Comparison of ENCODE assay signal across 10 mouse cellular contexts in genomic region chr8:11628506-11629132, GRCm38 (mm10). TPM values are rescaled to one million over a fixed set of nuclear protein-coding genes. Genes with fewer than 3 reads are reported as not detected.
DNase-seq lines count a peak whose midpoint lies in the region; ATAC-seq and TF ChIP-seq lines count a peak whose summit lies in the region.
"Had no signal": no experiment of that assay in that cellular context is flagged by ENCODE, and none has a peak within 500 bp of the region (broad histone marks: within the 10 kb centered on the region; RNA-seq: fewer than 3 reads in every experiment).

No protein-coding gene starts in this region.

- no peaks in the 10 kb centered on the region for H3K27me3 ChIP-seq in E14TG2a.4 (ENCODE audit: insufficient read depth, low read length)
- no peaks in the 10 kb centered on the region for H3K27me3 ChIP-seq in midbrain, embryonic 13.5 days
- H3K27me3 ChIP-seq in forebrain, embryonic 13.5 days = no peaks in the 10 kb centered on the region

- no peak for TF ChIP-seq CTCF in E14TG2a.4 (conservative IDR thresholded peaks at IDR 0.05; ENCODE audit: low read length)

- H3K4me2 ChIP-seq in midbrain, embryonic 13.5 days (replicated peaks) = no peak overlapping the region
- H3K4me2 ChIP-seq in forebrain, embryonic 13.5 days = no peak overlapping the region

- 91% methylated on average over 7 of the region's 7 CpGs for WGBS in midbrain, embryonic 13.5 days
- 87% methylated on average over 7 of the region's 7 CpGs for WGBS in forebrain, embryonic 13.5 days

- no peak overlapping the region for H3K27ac ChIP-seq in midbrain, embryonic 13.5 days
- no peak overlapping the region for H3K27ac ChIP-seq in forebrain, embryonic 13.5 days

- peaks cover 87% of the 10 kb centered on the region for H3K4me1 ChIP-seq in E14TG2a.4 (replicated peaks; ENCODE audit: low read depth, low read length)
- H3K4me1 ChIP-seq in midbrain, embryonic 13.5 days (replicated peaks) = peaks cover 13% of the 10 kb centered on the region
- peaks cover 21% of the 10 kb centered on the region for H3K4me1 ChIP-seq in forebrain, embryonic 13.5 days

- intact Hi-C loops in left cerebral cortex, postnatal 4 days (cut with DNase I) = no loop called here

- H3K9me3 ChIP-seq in E14TG2a.4 (ENCODE audit: low read length) = no peaks in the 10 kb centered on the region
- H3K9me3 ChIP-seq in midbrain, embryonic 13.5 days = no peaks in the 10 kb centered on the region
- no peaks in the 10 kb centered on the region for H3K9me3 ChIP-seq in forebrain, embryonic 13.5 days (replicated peaks)

- no peak for ATAC-seq in midbrain, embryonic 13.5 days
- no peak for ATAC-seq in forebrain, embryonic 13.5 days

- DNase-seq in cerebellum, adult 11-12 months = peak; percentile 44
- DNase-seq in cerebellum, adult 11 months = no peak
- DNase-seq in gastrocnemius, adult 18-20 months (ENCODE audit: low spot score) = peak; percentile 83
- DNase-seq in left cerebral cortex, postnatal 4 days = peak; percentile 52
- no peak for DNase-seq in MN1 (ENCODE audit: low spot score)
- DNase-seq: kidney, postnatal 10 days; lung, adult 18-20 months had no signal

- H3K9ac ChIP-seq in midbrain, embryonic 13.5 days (replicated peaks) = no peak overlapping the region
- H3K9ac ChIP-seq in forebrain, embryonic 13.5 days = no peak overlapping the region

- peaks cover 96% of the 10 kb centered on the region for H3K36me3 ChIP-seq in E14TG2a.4 (ENCODE audit: insufficient read depth, low read length)
- peaks cover 70% of the 10 kb centered on the region for H3K36me3 ChIP-seq in midbrain, embryonic 13.5 days
- peaks cover 75% of the 10 kb centered on the region for H3K36me3 ChIP-seq in forebrain, embryonic 13.5 days (ENCODE audit: poor library complexity, severe bottlenecking)

- H3K4me3 ChIP-seq in E14TG2a.4 (replicated peaks; ENCODE audit: low read length) = 0 out of 2 replicates have a peak overlapping the region, but pooled peaks have one; percentile 3
- no peak overlapping the region for H3K4me3 ChIP-seq in midbrain, embryonic 13.5 days (replicated peaks)
- no peak overlapping the region for H3K4me3 ChIP-seq in forebrain, embryonic 13.5 days

RNA-seq across cellular contexts. Expression of gene Ankrd10, which starts 6.9 kb away (rescaled TPM):
- 10 to 100 TPM; 11.1 to 11.9 TPM for total RNA-seq in gastrocnemius, adult 18-20 months (2021)
- 100 to 1,000 TPM in 1 of 2 experiments, 10 to 100 TPM in 1; 92.2 to 100 TPM for total RNA-seq in left cerebral cortex, postnatal 4 days (2021)
- polyA plus RNA-seq in midbrain, embryonic 13.5 days (2015; fragmentation: Nextera tagmentation; extraction: Ambion mirVana) = 100 TPM in 2 replicates
- polyA plus RNA-seq in forebrain, embryonic 13.5 days (2015; fragmentation: Nextera tagmentation; extraction: Ambion mirVana) = 113 and 117 TPM in 2 replicates

Comparison
In these comparisons a context has a peak if more than half of its experiments do, and no peak if none do; other contexts are left out.
1. DNase-seq: peak in cerebellum, adult 11-12 months (single experiment), gastrocnemius, adult 18-20 months (single experiment) and left cerebral cortex, postnatal 4 days (single experiment); none in cerebellum, adult 11 months (single experiment) and MN1 (single experiment).
2. RNA of gene Ankrd10, which starts 6.9 kb away (total RNA-seq): 92.2 to 100 TPM in left cerebral cortex, postnatal 4 days; 11.1 to 11.9 TPM in gastrocnemius, adult 18-20 months; every median in the first group is over 4 times any median in the second.